Mouse (Mus musculus): ENCODE results near the gene Nbr1.
A peak's percentile ranks its signal among the peaks of the same experiment; 100 is the strongest.

Gene Nbr1

DNA sequence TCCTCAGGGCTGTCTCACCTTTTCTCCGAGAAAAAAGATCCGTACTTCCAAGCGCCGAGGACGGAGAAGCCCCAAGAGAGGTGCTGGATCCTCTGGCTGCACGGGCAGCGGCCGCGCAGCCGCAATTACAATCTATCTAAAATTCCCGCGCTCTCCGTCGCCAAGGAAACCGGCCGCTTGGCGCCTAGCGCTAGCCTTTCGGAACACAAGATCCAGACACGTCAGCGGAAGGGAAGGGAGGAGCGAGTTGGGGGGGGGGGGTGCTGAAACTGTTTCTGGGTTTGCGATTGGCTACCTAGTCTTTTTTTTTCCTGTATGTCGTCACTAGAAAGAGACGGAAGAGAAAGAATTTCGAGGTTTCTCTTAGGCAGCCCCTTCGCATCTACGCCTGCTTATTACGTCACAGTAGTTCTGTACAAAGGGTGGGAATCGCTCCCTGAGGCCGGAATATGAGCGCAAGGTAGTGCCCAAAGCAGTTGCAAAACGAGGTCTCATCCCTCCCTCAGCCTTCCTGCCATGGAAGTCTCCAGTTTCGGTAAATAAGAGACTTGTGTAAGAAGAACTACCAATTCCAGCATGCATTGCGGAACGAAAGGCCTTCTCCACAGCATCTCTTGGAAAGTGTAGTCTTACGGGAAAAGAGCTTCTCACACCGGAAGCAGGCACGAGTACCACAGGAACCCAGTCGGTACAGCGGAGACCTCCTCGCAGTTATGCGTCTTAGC lies at the start of gene Nbr1, which contains the start of gene Brca1:
Nbr1 (plus strand) TSS at position 399 of the 725 bp plus-strand sequence.
Brca1 (minus strand) TSS at position 205 of the 725 bp plus-strand sequence.
- peak; percentile 98 for DNase-seq (ENCODE audit: low spot score)

DNA sequence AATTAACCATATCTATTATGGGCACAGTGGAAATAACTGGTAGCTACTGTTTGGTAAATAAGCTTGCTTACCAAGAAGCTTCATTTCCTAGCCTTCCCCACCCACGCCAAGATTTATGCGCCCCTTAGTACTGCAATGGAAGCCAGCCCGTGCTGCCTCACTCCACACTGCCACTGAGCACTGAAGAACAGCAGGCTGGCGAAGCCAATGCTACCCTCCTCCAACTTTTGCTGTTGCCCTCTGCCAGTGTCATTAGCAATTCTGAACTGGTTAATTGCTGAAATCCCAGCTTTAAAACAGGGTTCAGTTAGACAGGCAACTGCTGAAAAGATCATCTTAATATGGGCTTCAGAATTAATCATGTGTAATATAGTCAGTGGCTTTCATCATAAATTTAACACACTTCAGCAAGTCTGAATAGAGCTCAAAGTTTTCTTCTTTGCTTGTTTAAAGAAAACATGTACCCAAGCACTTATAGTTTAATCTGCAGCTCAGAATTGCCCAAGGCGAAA lies 45.6 kb upstream of the Nbr1 start:
- DNase-seq (ENCODE audit: low spot score): no peak

DNA sequence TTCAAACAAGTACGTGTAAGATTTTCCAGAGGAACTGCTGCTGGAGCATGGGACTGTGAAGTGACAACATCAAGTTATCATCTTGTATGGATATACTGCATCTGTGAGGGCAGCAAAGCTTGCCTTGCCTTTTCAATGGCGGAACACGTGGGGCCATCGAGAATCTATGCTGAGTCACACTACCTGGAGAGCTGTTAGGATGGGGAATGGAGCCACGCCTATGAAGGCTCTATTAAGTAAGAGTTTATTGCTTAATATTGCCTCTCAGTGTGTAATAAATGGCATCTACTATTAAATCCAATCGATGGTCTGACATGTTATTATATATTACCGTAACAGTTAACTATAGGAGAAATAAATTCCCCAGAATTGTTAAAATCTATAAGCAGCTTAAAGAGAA lies 44.9 kb upstream of the Nbr1 start:
- no peak for DNase-seq (ENCODE audit: low spot score)

DNA sequence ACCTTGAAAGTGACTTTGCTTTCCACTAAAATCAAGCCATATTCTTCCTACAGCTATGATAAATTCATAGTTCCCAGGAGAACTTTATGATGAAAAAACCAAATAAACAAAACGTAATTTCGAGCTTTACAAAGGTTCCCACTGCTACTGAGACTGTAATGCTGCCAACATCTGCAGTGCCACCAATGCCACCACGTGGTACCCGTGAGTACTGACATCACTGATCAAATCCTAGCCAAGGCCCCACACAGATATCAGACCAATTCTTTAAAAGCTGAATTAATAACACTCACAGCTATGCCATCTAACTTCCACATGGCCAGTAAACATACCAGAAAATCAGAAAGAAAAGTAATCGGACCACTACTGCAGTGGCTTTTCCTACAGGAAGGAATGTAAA lies 33.0 kb upstream of the Nbr1 start:
- peak; percentile 5 for DNase-seq (ENCODE audit: low spot score)

DNA sequence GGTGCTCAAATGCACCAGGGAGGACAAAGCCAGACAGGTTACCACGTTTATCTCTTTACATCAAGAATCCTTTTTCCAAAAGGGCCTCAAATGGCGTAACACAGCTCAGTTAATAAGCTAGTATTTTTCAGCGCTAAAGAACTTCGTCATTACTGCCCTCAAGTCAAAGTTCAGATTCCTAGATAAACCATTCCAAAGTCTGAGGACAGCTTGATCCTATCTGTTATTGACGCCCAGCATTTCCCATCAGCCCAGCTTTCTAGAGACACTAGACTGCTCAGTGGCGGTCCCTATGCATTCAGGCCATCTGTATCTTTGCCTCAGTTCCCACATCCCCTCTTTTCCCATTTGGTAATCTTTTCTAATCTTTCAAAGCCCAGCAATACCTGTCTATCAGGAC lies 32.6 kb upstream of the Nbr1 start:
- DNase-seq (ENCODE audit: low spot score): no peak

DNA sequence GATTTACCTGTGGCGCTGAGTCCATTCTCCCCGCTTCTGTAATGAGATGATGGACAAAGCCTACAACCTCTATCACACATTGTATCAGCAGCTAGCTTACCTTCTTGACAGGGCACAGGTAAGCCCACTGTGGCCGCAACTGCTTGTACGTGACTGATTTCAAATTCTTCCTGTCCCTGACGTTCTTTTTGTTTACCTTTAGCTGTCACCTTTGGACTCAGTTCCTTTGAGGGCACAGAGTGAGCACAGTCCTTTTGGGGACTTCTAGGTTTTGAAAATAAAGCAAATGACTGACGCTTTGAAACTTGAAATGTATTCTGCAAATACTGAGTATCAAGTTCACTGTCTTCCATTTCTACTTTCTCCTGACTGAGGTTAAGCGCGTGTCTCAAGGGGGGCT lies 27.5 kb upstream of the Nbr1 start:
- no peak for DNase-seq (ENCODE audit: low spot score)

DNA sequence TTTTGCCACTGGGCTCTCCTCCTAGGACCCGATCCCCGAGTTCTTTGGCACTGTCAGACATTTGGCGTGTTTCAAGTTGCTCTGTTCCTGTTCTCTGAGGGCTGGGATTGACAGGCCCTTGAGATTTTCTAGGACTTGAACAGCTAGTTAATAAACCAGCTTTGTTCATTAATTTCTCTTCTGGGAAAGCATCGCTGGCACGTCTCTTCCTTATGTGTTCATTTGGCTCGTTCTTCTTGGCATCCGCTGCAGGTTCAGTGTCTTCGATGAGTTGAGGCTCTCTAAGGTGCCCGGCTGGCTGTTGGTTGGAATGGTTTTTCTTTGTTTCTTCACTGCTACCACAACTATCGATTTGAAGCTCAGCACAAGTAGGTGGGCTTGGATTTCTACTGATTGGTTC lies 26.9 kb upstream of the Nbr1 start:
- DNase-seq (ENCODE audit: low spot score): no peak

DNA sequence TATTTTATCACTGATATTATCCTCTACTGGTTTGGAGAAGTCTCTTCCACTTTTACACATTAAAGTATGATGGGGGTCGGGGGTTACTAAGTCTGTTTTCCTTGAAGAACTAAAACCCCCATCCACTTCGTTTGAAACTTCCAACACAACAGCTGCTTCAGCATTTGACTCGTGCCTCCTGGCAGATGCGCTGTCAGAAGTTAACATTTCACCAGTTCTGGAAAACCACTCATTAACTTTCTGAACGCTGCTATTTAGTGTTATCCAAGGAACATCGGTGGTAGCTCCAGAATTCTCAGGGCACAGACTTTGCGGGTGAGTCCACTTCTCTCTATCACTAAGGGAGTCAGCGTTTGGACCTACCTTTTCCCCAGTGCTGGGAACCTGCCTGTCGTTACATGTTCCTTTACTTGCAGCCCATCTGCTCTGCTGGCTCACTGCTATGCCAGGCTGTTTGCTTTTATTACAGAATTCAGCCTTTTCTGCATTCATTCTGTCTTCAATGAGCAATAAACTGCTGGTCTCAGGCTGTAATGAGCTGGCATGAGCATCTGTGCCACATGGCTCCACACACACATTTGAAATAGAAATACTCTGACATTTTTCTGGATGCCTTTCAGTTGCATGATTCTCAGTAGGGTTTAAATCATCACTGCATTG lies 25.9 kb upstream of the Nbr1 start:
- DNase-seq (ENCODE audit: low spot score): peak; percentile 66

DNA sequence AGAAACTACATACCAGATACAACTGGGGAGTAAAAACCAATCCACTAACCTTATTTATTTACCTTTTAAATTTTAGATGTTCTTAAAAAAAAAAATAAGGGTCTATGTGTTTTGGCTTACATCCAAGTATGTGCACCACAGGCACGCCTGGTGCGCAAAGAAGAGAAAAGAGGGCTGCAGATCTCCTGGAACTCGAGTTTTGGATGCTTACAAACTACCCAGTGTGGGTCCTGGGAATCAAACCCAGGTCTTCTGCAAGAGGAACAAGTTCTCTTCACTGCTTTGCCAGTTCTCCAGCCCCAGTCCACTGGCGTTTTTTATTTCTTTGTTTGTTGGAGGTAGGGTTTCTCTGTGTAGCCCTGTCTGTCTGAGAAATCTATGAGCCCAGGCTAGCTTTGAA lies 25.3 kb upstream of the Nbr1 start:
- DNase-seq (ENCODE audit: low spot score): no peak

DNA sequence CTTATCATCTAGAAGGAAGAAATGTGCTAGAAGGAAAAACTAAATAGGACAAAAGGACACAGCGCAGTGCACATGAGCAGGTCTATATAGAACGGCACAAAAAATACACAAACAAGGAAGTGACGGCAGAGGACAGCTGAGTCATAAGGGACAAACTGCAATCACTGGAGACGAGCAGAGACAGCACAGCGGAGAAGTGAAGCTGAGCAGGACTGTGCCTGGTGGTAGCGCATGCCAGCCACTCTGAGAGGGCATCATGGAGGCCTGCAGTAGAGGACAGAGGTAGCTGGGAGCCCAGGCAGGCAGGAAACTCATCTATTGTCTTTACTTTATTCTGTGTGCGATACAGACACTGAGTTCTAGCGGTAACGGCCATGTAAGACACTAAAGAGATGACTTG lies 8.4 kb upstream of the Nbr1 start:
- DNase-seq (ENCODE audit: low spot score): no peak

DNA sequence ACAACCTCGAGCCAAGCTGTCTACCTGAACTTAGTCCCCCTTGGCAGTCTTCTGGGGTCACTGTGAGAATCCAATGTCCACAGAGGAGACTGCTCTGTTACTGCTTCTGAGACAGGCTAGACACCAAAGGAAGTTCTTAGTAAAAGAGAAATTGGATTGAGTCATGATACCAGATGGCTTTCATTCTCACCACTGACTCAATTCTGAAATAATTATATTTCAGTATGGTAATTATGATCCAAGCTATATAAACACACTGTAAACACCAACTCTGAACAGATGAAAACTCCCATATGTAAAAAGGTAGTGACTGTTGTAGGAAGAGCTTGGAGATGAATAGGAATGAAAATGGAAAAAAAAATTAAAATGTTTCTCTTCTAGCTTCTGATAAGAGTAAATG lies 7.8 kb upstream of the Nbr1 start:
- no peak for DNase-seq (ENCODE audit: low spot score)

DNA sequence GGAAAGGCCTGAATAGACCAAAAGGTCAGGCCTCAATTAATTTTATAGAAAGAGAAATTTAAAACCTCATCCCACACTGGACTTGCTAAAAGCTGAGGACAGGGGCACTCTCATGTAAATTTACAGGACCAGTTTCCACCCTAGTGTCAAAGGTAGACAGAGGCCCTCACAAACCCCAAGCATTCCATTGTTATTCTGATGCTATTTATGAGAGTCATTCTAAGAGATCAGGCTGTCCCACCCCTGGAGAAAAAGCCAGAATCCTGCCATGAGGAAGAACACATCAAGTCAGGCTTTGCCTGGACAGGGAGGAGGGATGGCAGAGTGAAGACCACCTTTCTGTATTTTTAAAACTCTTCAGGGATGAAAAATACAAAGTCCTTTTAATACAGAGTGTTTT lies 3.4 kb upstream of the Nbr1 start:
- no peak for DNase-seq (ENCODE audit: low spot score)

DNA sequence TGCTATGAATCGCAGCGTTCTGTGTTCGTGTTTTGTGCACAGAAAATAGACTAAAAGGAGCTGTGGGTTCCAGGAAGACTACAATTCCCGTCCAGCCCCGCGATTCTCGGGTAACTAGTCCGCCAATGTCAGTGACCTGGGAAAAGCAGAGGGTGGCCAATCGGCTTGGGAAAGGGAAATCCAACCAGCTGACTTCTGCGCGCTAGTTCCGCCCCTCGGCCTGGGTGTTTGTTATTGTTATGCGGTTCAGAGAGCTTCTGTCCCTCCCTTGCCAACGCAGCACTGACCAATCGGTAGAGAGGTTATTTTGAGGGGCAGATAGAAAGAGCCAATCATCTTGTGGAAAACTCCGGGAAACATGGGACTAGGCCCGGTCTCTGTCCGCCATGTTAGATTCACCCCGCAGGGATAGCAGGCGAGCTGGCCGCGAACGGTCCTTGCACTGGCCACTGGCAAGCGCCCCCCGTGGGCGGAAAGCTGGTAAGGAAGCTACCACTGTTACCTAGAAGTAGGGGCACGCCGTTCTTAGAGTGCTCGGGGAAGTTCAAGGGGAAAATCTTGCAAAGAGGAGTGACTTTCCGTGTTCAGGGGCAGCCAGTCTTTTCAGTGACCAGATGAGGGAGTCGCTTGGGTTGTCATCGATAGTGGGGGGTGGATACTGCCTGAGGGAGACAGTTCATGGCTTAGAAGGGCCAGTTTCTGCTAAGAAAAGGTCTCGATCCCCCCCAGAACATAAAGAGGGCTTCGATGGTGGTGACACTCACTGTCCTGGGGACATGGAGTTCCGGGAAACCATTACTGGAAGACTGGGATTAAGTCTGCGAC lies 739 bp downstream of the Nbr1 start:
- DNase-seq (ENCODE audit: low spot score): peak; percentile 99

DNA sequence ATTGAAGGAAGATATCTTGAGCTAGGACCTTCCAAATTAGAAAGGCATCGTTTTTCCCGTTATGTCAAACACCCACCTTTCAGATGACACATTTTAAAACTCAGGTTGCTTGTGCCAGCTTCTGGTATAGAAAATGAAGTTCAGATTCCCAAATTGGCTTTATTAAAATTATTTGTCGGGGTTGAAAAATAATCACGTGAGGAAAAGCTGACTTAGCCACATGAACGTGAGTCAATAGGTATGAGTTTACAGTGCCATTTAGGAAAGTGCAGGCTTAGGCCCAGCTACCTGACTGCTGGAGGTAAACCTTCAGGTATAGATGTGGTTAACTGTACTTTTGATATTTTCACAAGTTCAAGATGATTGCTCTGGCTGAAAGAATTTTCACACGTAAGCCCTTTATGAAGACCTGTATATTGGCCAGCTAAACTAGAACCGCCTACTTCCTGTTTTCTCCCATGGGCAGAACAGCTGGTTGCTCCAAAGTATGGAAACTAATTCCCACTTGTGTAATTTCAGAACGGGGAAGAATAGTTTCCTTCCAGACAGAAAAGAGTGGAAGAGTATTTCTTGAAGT lies 1.5 kb downstream of the Nbr1 start:
- DNase-seq (ENCODE audit: low spot score): no peak

DNA sequence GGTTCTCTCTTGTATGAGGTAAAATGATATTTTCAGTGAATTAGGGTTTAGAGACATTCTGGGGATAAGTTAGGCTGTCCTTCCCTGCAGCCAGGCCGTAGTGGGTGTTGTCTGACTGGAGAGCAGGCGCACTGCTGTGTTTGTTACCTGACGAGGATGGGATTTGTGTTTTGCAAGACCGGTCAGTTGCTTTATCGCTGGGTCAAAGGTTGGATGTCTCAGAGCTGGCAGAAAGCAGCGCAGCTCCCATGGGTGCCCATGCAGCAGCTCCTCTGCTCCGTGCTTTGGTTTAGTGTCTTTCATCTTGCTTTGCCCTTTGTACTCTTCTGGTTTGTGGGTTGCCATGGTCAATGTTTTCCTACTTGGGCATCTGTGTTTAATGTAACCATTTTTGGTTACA lies 4.6 kb downstream of the Nbr1 start:
- no peak for DNase-seq (ENCODE audit: low spot score)

DNA sequence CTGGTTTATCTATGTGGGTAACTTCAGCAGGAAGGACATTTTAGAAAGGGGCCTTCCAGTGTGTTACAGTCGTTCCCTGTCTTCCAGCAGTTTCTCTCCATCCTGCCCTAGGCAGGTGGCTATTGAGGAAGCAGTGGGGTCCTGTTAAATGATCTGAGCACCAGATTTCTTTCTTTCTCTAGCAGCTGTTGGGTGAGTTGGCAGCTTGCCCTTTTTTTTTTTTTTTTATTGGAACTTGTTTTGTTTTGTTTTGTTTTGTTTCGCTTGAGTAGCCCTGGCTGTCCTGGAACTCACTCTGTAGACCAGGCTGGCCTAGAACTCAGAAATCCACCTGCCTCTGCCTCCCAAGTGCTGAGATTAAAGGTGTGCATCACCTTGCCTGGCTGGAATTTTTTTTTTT lies 5.0 kb downstream of the Nbr1 start:
- DNase-seq (ENCODE audit: low spot score): no peak

DNA sequence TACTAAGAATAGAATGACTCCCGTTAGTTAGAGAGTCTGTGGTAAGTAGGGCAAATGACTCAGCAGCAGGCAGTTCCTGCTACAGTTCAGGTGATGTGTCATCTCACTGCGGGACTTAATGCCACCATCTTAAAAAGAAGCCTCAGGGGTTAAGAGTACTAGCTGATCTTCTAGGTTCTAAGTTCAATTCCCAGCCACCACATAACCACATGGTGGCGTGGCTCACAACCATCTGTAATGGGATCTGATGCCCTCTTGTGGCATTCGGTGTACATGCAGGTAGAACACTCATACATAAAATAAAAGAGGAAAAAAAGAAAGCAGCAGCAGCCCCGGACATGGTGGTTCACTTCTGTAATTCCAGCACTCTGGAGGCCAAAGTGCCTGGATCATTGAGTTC lies 10.4 kb downstream of the Nbr1 start:
- no peak for DNase-seq (ENCODE audit: low spot score)

DNA sequence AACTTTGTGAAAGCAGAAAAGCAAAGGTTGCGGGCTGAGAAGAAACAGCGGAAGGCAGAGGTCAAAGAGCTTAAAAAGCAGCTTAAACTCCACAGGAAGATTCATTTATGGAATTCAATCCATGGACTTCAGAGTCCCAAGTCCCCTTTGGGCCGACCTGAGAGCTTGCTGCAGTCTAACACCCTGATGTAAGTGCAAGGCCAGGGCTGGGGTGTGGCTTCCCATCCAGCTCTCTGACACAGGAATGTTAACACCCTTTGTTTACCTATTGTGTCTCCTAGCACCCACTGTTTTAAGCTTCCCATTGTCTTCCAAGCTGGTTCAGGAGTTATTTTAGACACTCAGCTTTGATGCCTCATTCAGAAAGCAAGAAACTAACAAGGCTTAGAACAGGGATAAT lies 16.5 kb downstream of the Nbr1 start:
- DNase-seq (ENCODE audit: low spot score): no peak

DNA sequence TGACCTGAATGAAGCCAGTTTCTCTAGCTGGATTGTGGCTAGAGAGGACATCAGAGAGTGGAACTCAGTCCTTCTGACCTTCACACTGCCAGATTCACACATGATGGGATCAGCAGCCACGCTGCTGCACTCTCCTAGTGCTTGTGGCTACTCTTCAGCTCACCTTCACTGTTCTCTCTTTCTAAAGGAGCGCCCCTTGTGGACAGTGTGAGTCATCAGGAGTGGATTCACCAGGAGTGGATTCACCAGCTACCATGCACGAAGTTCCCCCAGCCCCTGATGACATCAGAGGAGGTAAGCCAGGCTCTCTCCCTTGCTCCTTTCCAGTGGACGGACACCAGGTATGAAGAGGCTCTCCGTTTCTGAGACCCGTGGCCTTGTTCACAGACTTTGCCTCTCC lies 24.2 kb downstream of the Nbr1 start:
- no peak for DNase-seq (ENCODE audit: low spot score)

DNA sequence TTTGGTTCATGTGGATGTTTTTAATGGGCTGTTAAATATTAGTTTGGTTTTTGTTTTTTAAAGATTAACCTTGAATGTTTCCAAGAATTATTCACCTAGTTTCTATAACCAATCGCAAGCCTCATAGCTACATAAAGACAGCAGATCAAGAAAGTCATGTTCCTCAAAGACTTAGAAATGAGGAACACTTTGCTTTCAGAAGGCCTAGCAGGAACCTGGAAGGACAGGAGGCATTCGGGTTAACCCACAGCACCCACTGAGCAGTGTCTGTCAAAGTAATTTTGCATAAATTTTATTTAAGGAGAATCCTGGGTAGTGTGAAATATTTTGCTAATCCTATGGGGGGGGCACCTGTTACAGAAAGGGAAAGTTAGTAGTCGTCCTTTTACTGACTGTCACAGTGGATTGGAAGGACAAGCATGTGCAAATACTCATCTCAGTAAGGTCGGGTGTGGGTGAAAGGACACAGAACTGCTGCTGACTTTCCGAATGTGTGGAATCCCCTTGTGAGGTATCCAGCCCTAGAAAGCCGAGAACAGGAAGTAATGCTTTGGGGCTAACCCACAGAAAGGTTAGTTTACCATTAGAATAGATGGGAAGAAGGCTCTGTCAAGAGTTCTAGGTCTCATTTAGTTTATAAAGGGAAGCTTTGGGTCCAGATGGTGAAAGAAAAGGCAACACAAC lies 29.3 kb downstream of the Nbr1 start:
- DNase-seq (ENCODE audit: low spot score): no peak

DNA sequence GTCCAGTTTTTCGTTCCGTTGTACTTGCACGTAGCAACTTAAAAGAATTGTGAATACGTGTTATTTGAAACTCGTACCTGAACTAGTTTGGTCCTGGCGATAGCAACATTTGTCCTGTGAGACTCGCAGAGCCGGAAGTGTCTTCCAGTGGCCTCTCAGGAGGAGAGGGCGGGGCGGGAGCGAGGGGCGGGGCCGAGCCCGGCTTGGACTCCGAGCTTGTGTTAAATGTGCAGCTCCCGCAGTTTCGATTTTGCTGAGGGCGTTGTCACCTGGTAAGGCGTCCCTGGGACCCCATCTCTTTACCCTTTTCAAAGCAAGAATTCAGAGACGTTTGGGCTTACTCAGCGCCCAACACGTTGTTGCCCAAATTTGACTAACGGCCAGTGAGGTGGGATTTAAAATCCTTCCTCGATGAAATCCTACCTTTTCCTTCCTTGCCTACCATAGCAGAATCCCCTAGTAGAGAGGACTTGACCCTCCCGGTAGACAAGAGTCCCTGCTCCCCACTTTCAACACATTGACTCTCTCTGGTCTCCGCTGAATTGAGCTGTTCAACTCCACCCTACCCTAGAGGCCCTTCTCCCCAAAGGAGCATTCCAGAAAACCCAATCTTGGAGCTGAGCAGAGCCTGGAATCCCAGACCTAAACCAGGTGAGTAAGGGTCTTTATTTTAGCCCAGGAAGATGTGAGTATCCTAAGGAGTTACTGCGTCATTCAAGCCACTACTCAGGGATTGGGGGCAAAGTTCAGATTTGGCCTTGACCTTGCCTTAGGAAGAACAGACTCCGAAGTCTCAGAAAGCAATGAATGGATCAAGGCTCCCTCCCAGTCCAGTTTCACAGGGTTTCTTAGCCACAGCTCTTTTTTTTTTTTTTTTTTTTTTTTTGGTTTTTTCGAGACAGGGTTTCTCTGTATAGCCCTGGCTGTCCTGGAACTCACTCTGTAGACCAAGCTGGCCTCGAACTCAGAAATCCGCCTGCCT lies 30.4 kb downstream of the Nbr1 start, which contains the start of gene Tmem106a:
Tmem106a (plus strand) TSS at position 189 of the 982 bp plus-strand sequence.
- no peak for DNase-seq (ENCODE audit: low spot score)

All from layer of hippocampus, adult 9-10 months (tissue).